Mouse (Mus musculus) brown adipose tissue, adult 24 weeks (tissue): Measurements from ENCODE around the gene 1700069L16Rik. TPM values are rescaled to one million over a fixed set of nuclear protein-coding genes. Genes with fewer than 3 reads are reported as not detected.

Experiments
- H3K27ac ChIP-seq: fragments of 200-500 bp; replicated peaks from 2 replicates; pipeline ENCODE4 v1.5.1; 2012; ENCODE audit warnings: low read depth, mild to moderate bottlenecking, low read length
- H3K4me1 ChIP-seq: fragments of 200-500 bp; 2 replicates; pipeline ENCODE4 v1.6.1; 2012; ENCODE audit warnings: low read length, mixed read lengths; ENCODE audit not compliant: control insufficient read depth, insufficient read depth, insufficient read length
- H3K4me3 ChIP-seq: fragments of 200-500 bp; 2 replicates; pipeline ENCODE4 v1.5.1; 2012; ENCODE audit warnings: low read depth, mild to moderate bottlenecking, low read length, moderate library complexity; ENCODE audit not compliant: insufficient read depth
- polyA plus RNA-seq: library from polyadenylated mRNA; stranded (reverse); fragments of >200 nt; gene quantifications from 2 replicates; pipeline ENCODE4 v1.2.4, GENCODE M21; 2012; ENCODE audit not compliant: missing spikeins, insufficient read depth, insufficient read length

Gene 1700069L16Rik
- polyA plus RNA-seq, 1 experiment, result not detected

- peak within 1 kb of the TSS; percentile 57 for H3K4me3 ChIP-seq
- H3K4me1 ChIP-seq, result no peaks in the 10 kb centered on the region
- peak within 1 kb of the TSS; percentile 87 for H3K27ac ChIP-seq
These were observed 74.3 kb downstream of the 1700069L16Rik start, which contains the start of gene Cmklr1 for GRCm38 (mm10) chr5:113650035-113650865. Gene Cmklr1, minus strand, starts transcription at chr5:113650426.

GRCm38 (mm10) chr5:113648647-113649211, 75.8 kb downstream of the 1700069L16Rik start:
- Histone ChIP-seq H3K4me3 (peak overlapping the region; percentile 46), H3K27ac (peak overlapping the region; percentile 77), H3K4me1 (no peaks in the 10 kb centered on the region)

GRCm38 (mm10) chr5:113647141-113647540, 77.4 kb downstream of the 1700069L16Rik start:
- Histone ChIP-seq H3K27ac (no peak overlapping the region), H3K4me1 (peaks cover 10% of the 10 kb centered on the region; the same call in 1 of the 2 replicates), H3K4me3 (no peak overlapping the region)

GRCm38 (mm10) chr5:113644520-113644919, 80.1 kb downstream of the 1700069L16Rik start:
- peaks cover 10% of the 10 kb centered on the region; the same call in 1 of the 2 replicates for H3K4me1 ChIP-seq
- H3K4me3 ChIP-seq, result no peak overlapping the region
- peak overlapping the region; percentile 51 for H3K27ac ChIP-seq

GRCm38 (mm10) chr5:113643107-113643848, 81.3 kb downstream of the 1700069L16Rik start:
- no peak overlapping the region for H3K4me3 ChIP-seq
- peaks cover 10% of the 10 kb centered on the region; the same call in 1 of the 2 replicates for H3K4me1 ChIP-seq
- H3K27ac ChIP-seq, result no peak overlapping the region

Other genes starting within 250 kb of the 1700069L16Rik start
- gene Wscd2, start 234.4 kb downstream of the 1700069L16Rik start, polyA plus RNA-seq, result 1.9 and 2.0 TPM in 2 replicates
- gene Cmklr1, start 74.3 kb downstream of the 1700069L16Rik start, polyA plus RNA-seq, result 10.9 and 17.4 TPM in 2 replicates
- 4.2 and 4.4 TPM in 2 replicates for gene Ficd, start 11.0 kb upstream of the 1700069L16Rik start, polyA plus RNA-seq
- 5.9 and 11.4 TPM in 2 replicates for gene Sart3, start 47.7 kb upstream of the 1700069L16Rik start, polyA plus RNA-seq
- gene Iscu, start 48.0 kb upstream of the 1700069L16Rik start, polyA plus RNA-seq, result 426 and 447 TPM in 2 replicates
- 0.83 and 1.5 TPM in 2 replicates for gene Tmem119, start 75.7 kb upstream of the 1700069L16Rik start, polyA plus RNA-seq
- 5.5 and 6.0 TPM in 2 replicates for gene Selplg, start 107.9 kb upstream of the 1700069L16Rik start, polyA plus RNA-seq
- 12.6 and 19.9 TPM in 2 replicates for gene Coro1c, start 184.0 kb upstream of the 1700069L16Rik start, polyA plus RNA-seq